Mouse (Mus musculus) small intestine, adult 2 months (tissue): ENCODE results near the gene Lpar2. TPM values are rescaled to one million over a fixed set of nuclear protein-coding genes. Genes with fewer than 3 reads are reported as not detected.

Experiments used
- H3K27ac ChIP-seq: fragments of 200-500 bp; 2 replicates; pipeline ENCODE4 v1.5.1; 2012; ENCODE audit warnings: low read depth, low read length, control low read depth, inconsistent platforms; ENCODE audit not compliant: insufficient read depth
- H3K27me3 ChIP-seq: fragments of 200-500 bp; 2 replicates; pipeline ENCODE4 v1.6.1; 2012; ENCODE audit warnings: mild to moderate bottlenecking, moderate library complexity, low read length, inconsistent platforms; ENCODE audit not compliant: control insufficient read depth, insufficient read depth
- H3K36me3 ChIP-seq: fragments of 200-500 bp; 2 replicates; pipeline ENCODE4 v1.6.1; 2012; ENCODE audit warnings: mild to moderate bottlenecking, low read length, control low read depth, inconsistent platforms; ENCODE audit not compliant: control insufficient read depth, insufficient read depth
- H3K4me1 ChIP-seq: fragments of 200-500 bp; 2 replicates; pipeline ENCODE4 v1.6.1; 2012; ENCODE audit warnings: low read length, inconsistent platforms, mixed read lengths; ENCODE audit not compliant: control insufficient read depth, insufficient read depth, insufficient read length
- H3K4me3 ChIP-seq: fragments of 200-500 bp; 2 replicates; pipeline ENCODE4 v1.5.1; 2012; ENCODE audit warnings: low read depth, mild to moderate bottlenecking, control low read depth, inconsistent platforms, low read length, moderate library complexity
- CTCF ChIP-seq: fragments of 200-500 bp; IDR thresholded peaks from 2 replicates; pipeline ENCODE4 v1.5.1; 2012; ENCODE audit warnings: low read depth, mild to moderate bottlenecking, control low read depth, inconsistent platforms, low read length, moderate library complexity, mixed read lengths; ENCODE audit not compliant: insufficient replicate concordance, insufficient read length; ENCODE audit errors: extremely low read depth
- POLR2A ChIP-seq: fragments of 200-500 bp; IDR thresholded peaks from 2 replicates; pipeline ENCODE4 v1.6.1; 2012; ENCODE audit warnings: low read depth, mild to moderate bottlenecking, control low read depth, inconsistent platforms, low read length, moderate library complexity
- WGBS: fragments of 180-500 bp; shearing (Covaris S2); methylation state at CpG from one replicate; pipeline ENCODE4 v1.1.7; 2018; 5-methylcytosine and 5-hydroxymethylcytosine counted together
- polyA plus RNA-seq: library from polyadenylated mRNA; depleted of rRNA; stranded (reverse); fragments of >200 nt; gene quantifications from 2 replicates; pipeline ENCODE4 v1.2.3, GENCODE M21; 2012

Gene Lpar2
- polyA plus RNA-seq, 1 experiment: 2.2 TPM

- WGBS: under 1% methylated on average over 38 of the region's 38 CpGs
- TF ChIP-seq POLR2A (peak; percentile 62; the same call in 1 of the 2 replicates), CTCF (no peak)
- Histone ChIP-seq H3K27ac (peak within 1 kb of the TSS; percentile 96), H3K4me1 (peaks cover 4% of the 10 kb centered on the region; the same call in 1 of the 2 replicates), H3K36me3 (peaks cover 17% of the 10 kb centered on the region), H3K27me3 (no peaks in the 10 kb centered on the region), H3K4me3 (peak within 1 kb of the TSS; percentile 97)
Measured at GRCm38 (mm10) chr8:69790773-69791367, 31.4 kb upstream of the Lpar2 start, which contains the start of the genes Atp13a1 and Zfp866. Gene Atp13a1 (plus strand): TSS chr8:69791163. Gene Zfp866 (minus strand): TSS chr8:69791178.

- H3K27ac ChIP-seq: peak overlapping the region; percentile 60
- peaks cover 23% of the 10 kb centered on the region for H3K36me3 ChIP-seq
- H3K27me3 ChIP-seq: no peaks in the 10 kb centered on the region
- peaks cover 4% of the 10 kb centered on the region; the same call in 1 of the 2 replicates for H3K4me1 ChIP-seq
- WGBS: under 1% methylated on average over 48 of the region's 48 CpGs
- TF ChIP-seq POLR2A (no peak), CTCF (no peak)
- peak overlapping the region; percentile 97 for H3K4me3 ChIP-seq
Measured at GRCm38 (mm10) chr8:69791415-69792068, 30.7 kb upstream of the Lpar2 start.

- TF ChIP-seq POLR2A (no peak), CTCF (no peak)
- H3K4me1 ChIP-seq: peaks cover 4% of the 10 kb centered on the region; the same call in 1 of the 2 replicates
- peaks cover 44% of the 10 kb centered on the region for H3K36me3 ChIP-seq
- H3K4me3 ChIP-seq: no peak overlapping the region
- H3K27ac ChIP-seq: no peak overlapping the region
- no peaks in the 10 kb centered on the region for H3K27me3 ChIP-seq
- WGBS: 84% methylated on average over 4 of the region's 4 CpGs
Measured at GRCm38 (mm10) chr8:69793666-69794065, 28.6 kb upstream of the Lpar2 start.

- Histone ChIP-seq H3K4me3 (no peak overlapping the region), H3K27me3 (no peaks in the 10 kb centered on the region), H3K36me3 (peaks cover 48% of the 10 kb centered on the region), H3K4me1 (peaks cover 4% of the 10 kb centered on the region; the same call in 1 of the 2 replicates), H3K27ac (no peak overlapping the region)
- 86% methylated on average over 3 of the region's 3 CpGs for WGBS
- TF ChIP-seq POLR2A (no peak), CTCF (no peak)
Measured at GRCm38 (mm10) chr8:69794096-69794495, 28.1 kb upstream of the Lpar2 start.

GRCm38 (mm10) chr8:69794901-69795300, 27.3 kb upstream of the Lpar2 start:
- no peaks in the 10 kb centered on the region for H3K27me3 ChIP-seq
- WGBS: 95% methylated on average over 6 of the region's 6 CpGs
- H3K4me3 ChIP-seq: no peak overlapping the region
- TF ChIP-seq POLR2A (no peak), CTCF (no peak)
- peaks cover 56% of the 10 kb centered on the region for H3K36me3 ChIP-seq
- peaks cover 4% of the 10 kb centered on the region; the same call in 1 of the 2 replicates for H3K4me1 ChIP-seq
- no peak overlapping the region for H3K27ac ChIP-seq

GRCm38 (mm10) chr8:69796721-69797345, 25.4 kb upstream of the Lpar2 start:
- Histone ChIP-seq H3K4me1 (peaks cover 2% of the 10 kb centered on the region; the same call in 1 of the 2 replicates), H3K36me3 (peaks cover 73% of the 10 kb centered on the region), H3K27ac (no peak overlapping the region), H3K4me3 (no peak overlapping the region), H3K27me3 (no peaks in the 10 kb centered on the region)
- no peak for TF ChIP-seq POLR2A
- no peak for TF ChIP-seq CTCF
- WGBS: 93% methylated on average over 16 of the region's 16 CpGs

GRCm38 (mm10) chr8:69797661-69798060, 24.6 kb upstream of the Lpar2 start:
- H3K27ac ChIP-seq: no peak overlapping the region
- peaks cover 81% of the 10 kb centered on the region for H3K36me3 ChIP-seq
- no peaks in the 10 kb centered on the region for H3K27me3 ChIP-seq
- no peak for TF ChIP-seq CTCF
- TF ChIP-seq POLR2A: no peak
- H3K4me3 ChIP-seq: no peak overlapping the region
- 89% methylated on average over 10 of the region's 10 CpGs for WGBS
- no peaks in the 10 kb centered on the region; the same call in 1 of the 2 replicates for H3K4me1 ChIP-seq
